22 mouse cellular contexts compared by ENCODE assay signal in the genomic region with DNA sequence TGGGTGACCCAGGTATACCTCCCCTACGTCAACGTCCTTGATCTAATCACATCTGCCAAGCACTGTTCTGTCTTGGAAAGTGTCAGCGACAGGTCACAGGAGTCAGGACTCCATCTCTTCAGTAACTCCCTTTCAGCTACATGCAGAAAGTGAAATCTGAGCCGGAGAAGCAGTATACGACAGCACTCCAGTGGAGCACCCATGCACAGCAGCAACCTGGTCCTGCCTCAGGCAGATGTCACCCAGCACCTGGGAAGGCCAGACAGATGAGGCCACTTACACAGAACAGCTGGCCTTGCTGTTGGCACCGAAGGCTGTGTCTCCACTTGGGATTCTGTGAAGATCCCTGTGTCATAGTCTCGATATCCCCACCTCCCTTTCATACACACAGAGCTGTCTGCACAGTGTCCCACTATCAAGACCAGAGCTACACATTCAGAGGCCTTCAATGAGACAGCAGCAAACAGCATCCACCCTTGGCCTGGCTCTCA.
"Had no signal": no experiment of that assay in that cellular context is flagged by ENCODE, and none has a peak within 500 bp of the region (broad histone marks: within the 10 kb centered on the region; RNA-seq: fewer than 3 reads in every experiment).

No protein-coding gene starts in this region.

- ATAC-seq: liver, postnatal 0 days; lung, postnatal 0 days; midbrain, embryonic 15.5 days had no signal

- H3K4me1 ChIP-seq: midbrain, embryonic 12.5 days; midbrain, embryonic 15.5 days had no signal

- H3K27me3 ChIP-seq: kidney, embryonic 15.5 days; limb, embryonic 12.5 days; limb, embryonic 15.5 days; midbrain, embryonic 12.5 days; midbrain, embryonic 15.5 days; neural tube, embryonic 13.5 days; stomach, embryonic 15.5 days had no signal

- H3K4me3 ChIP-seq: kidney, embryonic 15.5 days; left cerebral cortex, adult 2 months; limb, embryonic 12.5 days; limb, embryonic 15.5 days; midbrain, embryonic 12.5 days; midbrain, embryonic 15.5 days; neural tube, embryonic 13.5 days; stomach, embryonic 15.5 days had no signal

- H3K4me2 ChIP-seq: kidney, embryonic 15.5 days; limb, embryonic 12.5 days; limb, embryonic 15.5 days; liver, embryonic 11.5 days; lung, embryonic 14.5 days; midbrain, embryonic 12.5 days; midbrain, embryonic 15.5 days; neural tube, embryonic 13.5 days; stomach, embryonic 15.5 days had no signal

- H3K27ac ChIP-seq: kidney, embryonic 15.5 days; left cerebral cortex, adult 2 months; limb, embryonic 12.5 days; limb, embryonic 15.5 days; liver, embryonic 14.5 days; macrophage; midbrain, embryonic 12.5 days; midbrain, embryonic 15.5 days; neural tube, embryonic 13.5 days; stomach, embryonic 15.5 days had no signal

- H3K36me3 ChIP-seq: kidney, embryonic 15.5 days; limb, embryonic 12.5 days; limb, embryonic 15.5 days; midbrain, embryonic 12.5 days; midbrain, embryonic 15.5 days; neural tube, embryonic 13.5 days; stomach, embryonic 15.5 days had no signal

- DNase-seq: kidney, postnatal 10 days; kidney, postnatal 36 days; layer of hippocampus, postnatal 36 days; liver, postnatal 0 days; lung, embryonic 14.5 days; retina, postnatal 1 day; right cerebral cortex, postnatal 25 days; spleen, adult 18-20 months; thymus, adult 18-20 months; thymus, postnatal 36 days had no signal

- H3K9ac ChIP-seq: kidney, embryonic 15.5 days; limb, embryonic 12.5 days; limb, embryonic 15.5 days; liver, embryonic 14.5 days; liver, postnatal 0 days; lung, embryonic 14.5 days; midbrain, embryonic 12.5 days; midbrain, embryonic 15.5 days; neural tube, embryonic 13.5 days; stomach, embryonic 15.5 days had no signal

- H3K9me3 ChIP-seq: kidney, embryonic 15.5 days; limb, embryonic 12.5 days; limb, embryonic 15.5 days; midbrain, embryonic 12.5 days; midbrain, embryonic 15.5 days; neural tube, embryonic 13.5 days; stomach, embryonic 15.5 days had no signal
